Mouse (Mus musculus) megakaryocyte-erythroid progenitor cell, adult 5-6 weeks (primary cell): ENCODE results near the gene Olfr711. TPM values are rescaled to one million over a fixed set of nuclear protein-coding genes. Genes with fewer than 3 reads are reported as not detected.
A peak's percentile ranks its signal among the peaks of the same experiment; 100 is the strongest.
"Not testable (repeated sequence)": the region's sequence is repeated elsewhere in the genome, so short reads cannot be mapped to it uniquely, and the experiment has no call there.

Source experiments
- ATAC-seq: replicated peaks from 2 replicates; pipeline ENCODE4 v1.8.0; 2016; ENCODE audit warnings: mild to moderate bottlenecking, inconsistent platforms; ENCODE audit not compliant: severe bottlenecking, poor library complexity, low FRiP score, low TSS enrichment
- total RNA-seq, 2 experiments: library from RNA; stranded (forward) in 1 of 2; stranded (reverse) in 1 of 2; fragments of 200-1000, 215-1000 nt in 1 of 2; fragments of >200 nt in 1 of 2; fragmentation: Nextera tagmentation in 1 of 2; gene quantifications; 2 replicates each; pipeline ENCODE4 v1.2.3; 2014 to 2017

Gene Olfr711
- total RNA-seq (2014; fragmentation: Nextera tagmentation) = not detected in 2 replicates
- total RNA-seq (2017) = not detected in 2 replicates

- no peak for ATAC-seq
Observed at GRCm38 (mm10) chr7:106975353-106975752, at the start of gene Olfr711. Olfr711 (minus strand) TSS chr7:106975453.

GRCm38 (mm10) chr7:107005972-107006371, 30.7 kb upstream of the Olfr711 start, which contains the start of gene Olfr2:
Olfr2 (minus strand) TSS chr7:107006072.
- no peak for ATAC-seq

- ATAC-seq = peak; percentile 57; the same call in 1 of the 2 replicates
Observed at GRCm38 (mm10) chr7:107004169-107004568, 28.9 kb upstream of the Olfr711 start.

- no peak for ATAC-seq
Observed at GRCm38 (mm10) chr7:107000798-107001197, 25.5 kb upstream of the Olfr711 start.

GRCm38 (mm10) chr7:106985236-106985635, 10.0 kb upstream of the Olfr711 start:
- no peak for ATAC-seq

- not testable (repeated sequence) for ATAC-seq
Observed at GRCm38 (mm10) chr7:106967503-106967902, 7.8 kb downstream of the Olfr711 start.

- no peak for ATAC-seq
Observed at GRCm38 (mm10) chr7:106963837-106964236, 11.4 kb downstream of the Olfr711 start, which contains the start of gene Olfr6. Olfr6 (minus strand) TSS chr7:106963937.

GRCm38 (mm10) chr7:106948212-106948611, 27.0 kb downstream of the Olfr711 start, which contains the start of gene Olfr710:
Olfr710 (minus strand) TSS chr7:106948312.
- ATAC-seq = no peak

- no peak for ATAC-seq
Observed at GRCm38 (mm10) chr7:106932119-106932518, 43.1 kb downstream of the Olfr711 start, which contains the start of gene Olfr709-ps1. Olfr709-ps1 (minus strand) TSS chr7:106932219.

- not testable (repeated sequence) for ATAC-seq
Observed at GRCm38 (mm10) chr7:106920961-106921360, 54.3 kb downstream of the Olfr711 start.

Other genes with a start within 250 kb of the Olfr711 start
- not detected in 2 replicates for gene Olfr697, start 233.0 kb downstream of the Olfr711 start, total RNA-seq (2014; fragmentation: Nextera tagmentation)
- gene Olfr697, start 233.0 kb downstream of the Olfr711 start, total RNA-seq (2017) = not detected in 2 replicates
- gene Olfr698, start 220.1 kb downstream of the Olfr711 start, total RNA-seq (2014; fragmentation: Nextera tagmentation) = not detected in 2 replicates
- gene Olfr698, start 220.1 kb downstream of the Olfr711 start, total RNA-seq (2017) = not detected in 2 replicates
- not detected in 2 replicates for gene Olfr699, start 182.3 kb downstream of the Olfr711 start, total RNA-seq (2014; fragmentation: Nextera tagmentation)
- not detected in 2 replicates for gene Olfr699, start 182.3 kb downstream of the Olfr711 start, total RNA-seq (2017)
- gene Olfr700, start 166.6 kb downstream of the Olfr711 start, total RNA-seq (2014; fragmentation: Nextera tagmentation) = not detected in 2 replicates
- not detected in 2 replicates for gene Olfr700, start 166.6 kb downstream of the Olfr711 start, total RNA-seq (2017)
- gene Olfr701, start 161.3 kb downstream of the Olfr711 start, total RNA-seq (2014; fragmentation: Nextera tagmentation) = not detected in 2 replicates
- not detected in 2 replicates for gene Olfr701, start 161.3 kb downstream of the Olfr711 start, total RNA-seq (2017)
- gene Olfr702, start 141.6 kb downstream of the Olfr711 start, total RNA-seq (2014; fragmentation: Nextera tagmentation) = not detected in 2 replicates
- gene Olfr702, start 141.6 kb downstream of the Olfr711 start, total RNA-seq (2017) = not detected in 2 replicates
- not detected in 2 replicates for gene Olfr703, start 132.1 kb downstream of the Olfr711 start, total RNA-seq (2014; fragmentation: Nextera tagmentation)
- gene Olfr703, start 132.1 kb downstream of the Olfr711 start, total RNA-seq (2017) = not detected in 2 replicates
- gene Olfr704, start 112.3 kb downstream of the Olfr711 start, total RNA-seq (2014; fragmentation: Nextera tagmentation) = not detected in 2 replicates
- gene Olfr704, start 112.3 kb downstream of the Olfr711 start, total RNA-seq (2017) = not detected in 2 replicates
- not detected in 2 replicates for gene Olfr705, start 98.6 kb downstream of the Olfr711 start, total RNA-seq (2014; fragmentation: Nextera tagmentation)
- not detected in 2 replicates for gene Olfr705, start 98.6 kb downstream of the Olfr711 start, total RNA-seq (2017)
- not detected in 2 replicates for gene Olfr706, start 87.3 kb downstream of the Olfr711 start, total RNA-seq (2014; fragmentation: Nextera tagmentation)
- gene Olfr706, start 87.3 kb downstream of the Olfr711 start, total RNA-seq (2017) = not detected in 2 replicates
- not detected in 2 replicates for gene Olfr707, start 74.2 kb downstream of the Olfr711 start, total RNA-seq (2014; fragmentation: Nextera tagmentation)
- not detected in 2 replicates for gene Olfr707, start 74.2 kb downstream of the Olfr711 start, total RNA-seq (2017)
- not detected in 2 replicates for gene Olfr1532-ps1, start 67.5 kb downstream of the Olfr711 start, total RNA-seq (2014; fragmentation: Nextera tagmentation)
- gene Olfr1532-ps1, start 67.5 kb downstream of the Olfr711 start, total RNA-seq (2017) = not detected in 2 replicates
- gene Olfr709-ps1, start 43.2 kb downstream of the Olfr711 start, total RNA-seq (2014; fragmentation: Nextera tagmentation) = not detected in 2 replicates
- not detected in 2 replicates for gene Olfr709-ps1, start 43.2 kb downstream of the Olfr711 start, total RNA-seq (2017)
- not detected in 2 replicates for gene Olfr710, start 27.1 kb downstream of the Olfr711 start, total RNA-seq (2014; fragmentation: Nextera tagmentation)
- gene Olfr710, start 27.1 kb downstream of the Olfr711 start, total RNA-seq (2017) = not detected in 2 replicates
- not detected in 2 replicates for gene Olfr6, start 11.5 kb downstream of the Olfr711 start, total RNA-seq (2014; fragmentation: Nextera tagmentation)
- gene Olfr6, start 11.5 kb downstream of the Olfr711 start, total RNA-seq (2017) = not detected in 2 replicates
- 0.07 TPM in 1 of 2 replicates, not detected in the other for gene Olfr2, start 30.6 kb upstream of the Olfr711 start, total RNA-seq (2014; fragmentation: Nextera tagmentation)
- not detected in 2 replicates for gene Olfr2, start 30.6 kb upstream of the Olfr711 start, total RNA-seq (2017)
- not detected in 2 replicates for gene Olfr713, start 55.7 kb upstream of the Olfr711 start, total RNA-seq (2014; fragmentation: Nextera tagmentation)
- not detected in 2 replicates for gene Olfr713, start 55.7 kb upstream of the Olfr711 start, total RNA-seq (2017)
- gene Olfr714, start 95.5 kb upstream of the Olfr711 start, total RNA-seq (2014; fragmentation: Nextera tagmentation) = not detected in 2 replicates
- not detected in 2 replicates for gene Olfr714, start 95.5 kb upstream of the Olfr711 start, total RNA-seq (2017)
- not detected in 2 replicates for gene Olfr17, start 117.8 kb upstream of the Olfr711 start, total RNA-seq (2014; fragmentation: Nextera tagmentation)
- gene Olfr17, start 117.8 kb upstream of the Olfr711 start, total RNA-seq (2017) = not detected in 2 replicates
- not detected in 2 replicates for gene Olfr715b, start 134.9 kb upstream of the Olfr711 start, total RNA-seq (2014; fragmentation: Nextera tagmentation)
- gene Olfr715b, start 134.9 kb upstream of the Olfr711 start, total RNA-seq (2017) = not detected in 2 replicates
- not detected in 2 replicates for gene Olfr715, start 155.6 kb upstream of the Olfr711 start, total RNA-seq (2014; fragmentation: Nextera tagmentation)
- gene Olfr715, start 155.6 kb upstream of the Olfr711 start, total RNA-seq (2017) = not detected in 2 replicates
- not detected in 2 replicates for gene Olfr716, start 162.9 kb upstream of the Olfr711 start, total RNA-seq (2014; fragmentation: Nextera tagmentation)
- not detected in 2 replicates for gene Olfr716, start 162.9 kb upstream of the Olfr711 start, total RNA-seq (2017)
- not detected in 2 replicates for gene Nlrp14, start 191.5 kb upstream of the Olfr711 start, total RNA-seq (2014; fragmentation: Nextera tagmentation)
- not detected in 2 replicates for gene Nlrp14, start 191.5 kb upstream of the Olfr711 start, total RNA-seq (2017)
- not detected in 2 replicates for gene Rbmxl2, start 234.0 kb upstream of the Olfr711 start, total RNA-seq (2014; fragmentation: Nextera tagmentation)
- gene Rbmxl2, start 234.0 kb upstream of the Olfr711 start, total RNA-seq (2017) = not detected in 2 replicates